Mouse (Mus musculus) c-Kit-positive CD71-positive TER-119-positive erythroid progenitor cells, embryonic 14.5 days (primary cell): ENCODE data around the gene Gm49387.

Experiments
- DNase-seq: peaks from one replicate; pipeline ENCODE4 v3.0.0-alpha.2; 2013; ENCODE audit warnings: low spot score

Gm49387 gene

DNA sequence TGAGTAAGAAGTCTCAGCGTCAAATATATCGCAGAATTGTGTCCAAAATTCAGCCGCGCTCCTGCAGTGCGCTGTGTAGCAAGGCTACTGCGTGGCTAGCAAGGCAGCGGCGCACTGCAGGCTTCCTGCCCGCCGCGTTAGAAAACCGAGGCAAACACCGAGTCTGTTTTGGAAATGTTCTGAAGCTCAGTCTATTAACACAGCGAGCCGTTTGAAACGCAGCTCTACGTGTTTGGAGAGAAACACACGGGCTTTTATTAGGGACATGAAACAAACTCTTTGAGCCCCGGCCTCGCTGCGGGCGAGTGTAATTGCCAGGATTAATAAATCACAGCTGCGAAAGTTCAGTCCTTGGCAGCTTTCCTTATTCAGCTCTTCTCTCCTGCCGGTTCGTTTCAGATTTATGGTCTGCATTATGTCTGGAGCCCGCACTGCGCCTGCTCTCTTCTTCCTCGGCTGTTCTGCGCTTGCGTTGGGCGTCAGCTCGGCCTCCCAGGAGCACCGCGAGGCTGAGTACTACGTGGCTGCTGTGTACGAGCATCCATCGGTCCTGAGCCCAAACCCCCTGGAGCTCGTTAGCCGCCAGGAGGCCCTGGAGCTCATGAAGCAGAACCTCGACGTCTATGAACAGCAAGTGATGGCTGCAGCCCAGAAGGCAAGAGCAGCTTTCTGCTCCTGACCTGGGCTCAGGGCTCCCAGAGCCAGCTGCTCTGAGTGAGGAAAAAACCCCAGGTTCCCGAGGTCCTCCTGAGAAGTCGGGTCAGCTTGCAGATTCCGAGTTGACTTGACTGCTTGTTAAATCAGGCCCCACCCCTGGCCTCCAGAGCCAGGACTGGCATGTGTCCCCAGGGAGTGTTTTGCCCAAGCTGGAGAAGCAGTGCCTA, 21.2 kb upstream of the Gm49387 start:
- no peak for DNase-seq

DNA sequence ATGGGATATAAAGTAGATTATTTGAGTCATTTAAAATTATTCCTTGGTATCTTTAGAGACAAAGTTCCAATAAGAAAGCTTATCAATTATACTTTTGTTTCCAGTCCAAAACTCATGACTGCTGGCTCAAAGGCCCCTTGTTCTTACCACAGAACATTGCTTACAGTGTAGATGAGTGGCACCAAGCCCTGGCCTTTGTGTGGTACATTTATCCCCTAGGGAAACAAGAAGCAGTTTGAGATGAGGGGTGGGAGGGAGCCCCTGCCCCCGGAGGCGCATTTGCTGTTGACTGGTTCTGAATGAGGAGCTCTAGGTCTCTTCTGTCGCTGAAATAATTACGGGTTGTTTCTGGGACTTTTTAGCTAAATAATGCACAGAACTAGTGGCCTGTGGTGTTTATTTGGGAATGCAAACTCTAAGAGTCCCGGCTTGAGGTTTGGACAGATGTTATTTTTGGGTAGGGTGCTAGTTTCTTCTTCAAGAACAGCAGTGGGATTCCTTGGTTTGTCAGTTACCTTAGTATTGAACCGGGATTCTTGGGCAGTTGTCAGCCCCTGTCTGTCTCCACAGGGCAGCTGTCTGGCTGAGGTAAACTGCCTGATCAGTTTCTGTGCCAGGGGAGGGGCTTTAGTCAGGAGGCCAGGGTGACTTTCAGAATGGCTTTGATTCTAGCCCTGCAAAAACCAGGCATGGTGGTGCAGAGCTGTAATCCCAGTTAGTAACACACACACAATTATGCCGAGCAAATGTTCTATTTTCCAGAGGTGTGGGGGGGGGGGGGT, 19.8 kb upstream of the Gm49387 start:
- no peak for DNase-seq

DNA sequence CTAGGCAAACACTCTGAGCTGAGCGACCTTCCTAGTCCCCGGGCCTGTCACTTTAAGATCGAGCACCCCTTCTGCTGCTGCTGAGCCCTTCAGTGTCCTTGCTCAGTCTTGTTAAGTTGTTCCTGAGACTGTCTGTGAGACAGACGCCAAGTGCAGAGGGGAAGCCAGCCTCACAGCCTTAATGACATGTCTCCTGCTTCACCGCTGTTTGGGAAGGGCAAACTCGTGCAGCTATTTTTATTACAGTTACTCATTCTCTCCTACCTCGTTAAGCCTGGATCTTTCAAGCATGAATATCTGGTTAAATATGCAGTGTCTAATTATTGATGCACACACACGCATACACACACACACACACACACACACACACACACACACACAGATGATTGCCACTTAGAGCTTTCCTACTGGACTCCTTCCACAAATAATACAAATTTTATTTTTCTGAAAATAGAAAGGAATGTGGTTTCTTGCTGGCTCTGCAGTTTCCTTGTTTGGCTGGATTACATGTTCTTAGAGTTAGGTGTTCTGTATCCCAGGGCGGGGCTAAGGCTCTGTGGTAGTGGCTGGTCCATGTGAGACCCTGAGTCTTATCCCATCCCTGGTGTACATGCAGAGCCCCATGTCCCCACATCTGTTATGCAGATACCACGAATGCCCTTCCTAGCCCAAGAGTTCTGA, 19.0 kb upstream of the Gm49387 start:
- no peak for DNase-seq

DNA sequence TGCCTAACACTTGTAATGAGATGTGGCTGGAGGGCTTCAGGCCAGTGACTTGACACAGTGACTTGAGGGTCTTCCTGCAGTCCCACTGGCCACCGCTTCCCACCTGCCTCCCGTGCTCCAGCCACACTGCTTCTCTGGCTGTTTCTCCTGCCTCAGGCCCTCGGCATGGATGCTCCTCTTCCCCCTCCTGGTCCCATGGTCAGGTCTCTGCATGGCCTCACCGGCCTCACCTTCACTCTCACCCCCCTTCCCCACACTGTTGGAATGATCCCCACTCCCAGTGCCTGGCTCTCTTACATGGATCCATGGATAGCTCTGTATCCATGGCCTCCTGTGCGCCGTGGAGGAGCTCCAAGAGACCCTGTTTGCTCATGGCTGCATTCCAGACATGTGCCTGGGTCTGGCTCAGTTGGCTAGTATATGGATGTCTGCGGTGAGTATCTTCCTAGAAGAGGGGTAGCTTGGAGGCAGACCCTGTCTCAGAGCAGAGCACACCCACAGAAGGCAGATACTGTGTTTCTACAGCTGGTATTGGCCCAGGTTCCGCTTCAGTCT, 17.5 kb upstream of the Gm49387 start:
- DNase-seq, result no peak

DNA sequence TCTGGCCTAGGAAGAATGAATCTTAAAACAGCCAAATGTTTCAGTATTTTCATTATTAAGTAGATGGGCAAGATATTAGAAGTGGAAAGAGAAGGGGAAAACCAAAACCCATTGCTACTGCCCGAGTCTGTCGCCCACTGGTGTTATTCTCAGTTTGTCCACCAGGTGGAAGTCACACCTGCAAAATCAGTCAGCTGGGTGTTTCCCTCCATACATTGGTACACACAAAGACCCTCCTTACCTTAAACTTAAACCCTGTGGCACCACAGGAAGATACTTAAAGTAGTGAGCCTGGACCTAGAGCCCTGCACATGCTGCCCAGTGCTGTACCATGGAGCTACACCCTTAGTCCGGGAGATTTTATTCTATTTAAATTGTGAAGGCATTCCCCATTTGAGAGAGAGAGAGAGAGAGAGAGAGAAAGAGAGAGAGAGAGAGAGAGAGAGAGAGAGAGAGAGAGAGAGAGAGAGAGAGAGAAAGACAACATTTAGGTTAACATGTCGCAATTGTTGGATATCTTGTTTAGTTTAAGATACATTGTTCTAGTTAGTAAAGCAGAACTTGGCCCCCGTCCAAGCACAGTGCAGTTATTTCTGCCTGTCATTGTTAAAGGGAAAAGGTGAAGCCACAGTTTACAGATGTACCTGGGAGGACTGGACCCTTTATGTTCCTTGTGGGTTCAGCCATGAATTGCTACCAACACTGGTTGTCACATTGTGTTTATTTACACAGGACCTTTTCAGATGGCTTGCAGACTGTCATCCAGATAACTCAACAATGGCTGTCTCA, 16.4 kb upstream of the Gm49387 start:
- DNase-seq, result peak; percentile 65

DNA sequence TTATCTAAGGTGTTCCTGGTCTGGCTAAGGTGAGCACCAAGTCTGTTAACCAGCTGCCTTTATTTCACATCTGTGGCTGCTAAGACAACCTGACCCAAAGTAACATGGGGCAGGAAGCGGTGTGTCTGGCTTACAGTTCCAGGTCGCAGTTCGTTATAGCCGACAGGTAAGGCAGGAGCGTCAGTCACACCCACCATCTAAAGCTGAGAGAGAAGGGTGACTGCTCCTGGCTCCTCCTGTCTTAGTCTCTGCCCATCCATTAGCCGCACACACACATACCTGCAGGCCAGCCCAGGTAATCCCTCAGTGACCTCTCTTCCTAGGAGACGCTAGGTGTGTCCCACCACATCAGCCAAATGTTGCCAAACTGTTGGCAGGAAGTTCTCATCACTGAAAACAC, 15.7 kb upstream of the Gm49387 start:
- DNase-seq, result no peak

DNA sequence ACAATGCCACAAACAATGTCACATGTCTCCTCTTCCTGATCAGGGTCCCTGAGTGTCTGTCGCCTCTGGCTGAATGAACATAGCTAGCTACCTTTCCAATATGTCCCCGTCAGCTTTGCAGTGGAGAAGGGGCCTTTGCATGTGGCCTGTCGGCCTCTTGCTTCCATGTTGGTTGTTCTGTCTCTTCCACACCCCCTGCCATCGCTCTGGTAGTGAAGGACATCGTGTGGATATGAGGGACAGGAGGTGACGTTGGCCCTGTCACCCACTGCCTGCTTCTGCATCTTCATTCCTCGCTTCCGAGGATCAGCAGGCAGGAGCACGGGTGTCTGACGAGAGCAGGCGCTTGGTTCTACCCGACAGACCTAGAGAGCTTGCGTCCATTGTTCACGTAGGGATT, 14.7 kb upstream of the Gm49387 start:
- no peak for DNase-seq

DNA sequence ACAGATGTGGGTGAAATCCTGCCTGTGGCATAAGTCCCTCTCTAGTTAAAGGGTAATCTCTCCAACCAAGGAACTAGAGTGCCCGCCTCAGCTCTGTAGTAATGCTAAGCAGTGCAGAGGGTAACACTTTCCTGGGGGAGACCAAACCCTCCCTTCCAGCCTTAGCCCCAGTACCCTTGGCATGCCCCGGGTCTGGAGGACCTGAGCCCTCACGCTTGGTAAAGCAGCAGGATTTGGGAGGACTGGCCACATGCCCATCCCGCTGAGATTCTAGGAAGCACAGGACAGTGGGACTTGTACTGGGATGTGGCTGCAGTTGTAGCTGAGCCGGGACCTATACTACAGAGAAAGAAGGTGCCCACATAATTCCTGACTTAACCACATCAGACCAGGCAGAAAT, 14.1 kb upstream of the Gm49387 start:
- DNase-seq, result no peak

DNA sequence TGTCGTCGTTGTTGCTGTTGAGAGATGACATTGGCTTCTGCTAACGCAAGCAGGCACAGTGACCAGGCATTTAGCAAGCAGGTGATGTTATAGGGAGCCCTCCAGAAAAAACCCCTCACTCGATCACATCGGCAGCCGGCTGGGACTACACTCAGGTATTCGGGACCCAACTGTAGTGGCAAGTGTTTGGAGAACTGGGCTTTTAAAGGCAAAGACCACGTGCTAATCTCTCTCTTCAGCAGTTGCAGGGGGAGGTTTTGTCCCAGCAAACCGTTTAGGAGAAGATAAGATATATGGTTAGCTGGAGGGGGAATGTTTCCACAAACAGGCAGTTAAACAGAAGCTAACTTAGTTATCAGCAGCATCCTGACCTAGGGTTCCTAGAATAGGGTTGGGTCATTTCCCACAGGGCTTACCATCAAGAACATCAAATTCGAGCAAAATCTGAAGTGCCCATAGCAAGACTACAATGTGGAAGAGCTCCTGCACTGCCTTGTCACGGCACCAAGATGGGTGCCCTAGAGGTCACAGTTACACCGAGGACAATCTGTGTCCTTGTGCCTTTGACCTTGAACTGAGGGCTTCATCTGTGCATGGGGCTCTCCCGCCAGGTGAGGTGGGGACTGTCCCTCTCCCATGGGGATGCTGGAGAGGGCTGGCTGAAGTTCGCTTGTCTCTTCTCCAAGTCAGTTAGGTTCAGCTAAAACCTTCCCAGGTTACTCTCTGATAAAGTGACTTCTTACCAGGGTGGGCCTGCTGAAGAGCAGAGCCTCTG, 12.6 kb upstream of the Gm49387 start:
- DNase-seq, result peak; percentile 50

DNA sequence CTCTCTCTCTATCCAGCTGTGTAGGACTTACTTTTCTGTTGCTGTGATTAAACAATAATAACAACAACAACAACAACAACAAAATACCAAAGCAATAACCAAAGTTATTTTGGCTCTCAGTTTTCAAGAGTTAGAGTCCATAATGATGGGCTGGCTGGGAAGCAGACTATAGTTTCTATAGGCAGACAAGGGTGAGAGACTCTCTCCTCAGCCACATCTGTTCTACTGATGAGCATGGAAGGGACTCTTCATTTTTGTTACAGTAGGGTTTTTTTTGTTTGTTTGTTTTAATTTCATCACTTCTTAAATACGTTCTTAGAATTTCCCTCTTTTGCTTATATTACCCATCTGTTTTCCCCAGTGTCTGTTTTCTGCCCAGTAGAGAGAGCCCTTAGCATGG, 11.9 kb upstream of the Gm49387 start:
- no peak for DNase-seq

DNA sequence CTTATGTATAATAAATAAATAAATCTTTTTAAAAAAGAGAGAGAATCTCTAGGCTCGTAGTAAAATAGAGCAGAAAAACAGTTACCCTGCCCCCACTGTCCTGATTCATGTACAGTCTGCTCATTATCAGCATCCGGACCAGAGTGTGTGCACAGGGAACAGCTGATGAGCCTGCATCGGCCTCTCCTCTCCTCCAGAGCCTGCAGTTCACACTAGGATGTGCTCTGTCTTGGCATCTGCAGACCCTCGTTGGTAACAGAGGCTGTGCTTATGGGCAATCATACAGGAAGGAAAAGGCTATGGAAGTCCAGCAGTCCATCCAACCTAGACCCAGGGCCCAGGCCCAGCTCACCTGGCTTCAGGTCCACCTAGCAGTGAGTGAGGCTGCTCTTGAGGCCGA, 11.4 kb upstream of the Gm49387 start:
- DNase-seq, result no peak

DNA sequence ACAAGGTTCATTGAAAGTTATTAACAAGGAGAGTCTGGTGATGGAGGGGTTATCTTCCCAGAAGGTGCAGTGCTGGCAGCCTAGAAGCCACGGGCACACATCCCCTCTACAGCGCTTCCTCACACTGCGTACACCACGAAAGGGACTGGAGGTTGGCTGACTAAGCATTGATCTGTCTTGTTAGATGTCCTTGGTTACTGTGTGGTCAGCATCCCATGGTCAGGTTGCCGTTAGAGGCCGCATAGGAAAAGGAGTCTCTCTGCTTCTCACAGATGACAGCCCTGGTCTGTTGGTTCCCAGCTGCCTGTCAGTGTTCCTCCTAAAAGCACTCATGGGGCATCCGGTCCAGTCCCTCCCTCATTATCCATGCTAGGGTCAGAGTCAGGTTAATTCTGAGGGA, 10.5 kb upstream of the Gm49387 start:
- DNase-seq, result no peak

DNA sequence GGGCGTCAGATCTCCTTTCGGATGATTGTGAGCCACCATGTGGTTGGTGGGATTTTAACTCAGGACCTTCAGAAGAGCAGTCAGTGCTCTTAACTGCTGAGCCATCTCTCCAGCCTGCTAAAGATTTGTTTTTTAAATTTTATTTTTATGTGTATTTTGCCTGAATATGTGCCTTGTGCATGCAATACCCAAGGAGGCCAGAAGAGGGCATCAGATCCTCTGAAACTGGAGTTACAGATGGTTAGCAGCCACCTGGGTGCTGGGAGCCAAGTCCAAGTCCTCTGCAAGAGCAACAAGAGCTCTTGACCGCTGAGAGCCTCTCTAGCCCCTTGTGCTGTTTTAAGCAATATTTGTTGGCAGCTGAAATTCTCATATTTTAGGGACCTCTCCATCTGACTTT, 9.7 kb upstream of the Gm49387 start:
- no peak for DNase-seq

DNA sequence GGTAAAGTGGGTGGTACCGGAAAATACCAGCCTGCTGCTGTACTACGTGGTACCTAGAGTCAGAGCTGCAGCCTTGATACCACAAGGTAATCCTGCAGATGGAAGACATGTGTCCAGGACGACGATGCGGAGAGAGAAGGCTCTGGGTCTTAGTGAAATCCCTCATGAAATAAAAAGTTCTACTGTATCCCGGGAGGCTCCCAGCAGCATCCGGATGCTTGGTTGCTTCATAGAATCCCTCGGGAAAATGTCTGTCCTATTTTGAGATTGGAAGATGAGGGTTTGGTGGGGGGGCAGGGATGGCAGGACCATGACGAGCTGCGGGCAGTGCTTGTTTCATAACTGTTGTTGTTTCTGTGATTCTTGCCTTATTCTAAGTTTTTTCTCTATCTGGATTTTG, 7.3 kb upstream of the Gm49387 start:
- no peak for DNase-seq

DNA sequence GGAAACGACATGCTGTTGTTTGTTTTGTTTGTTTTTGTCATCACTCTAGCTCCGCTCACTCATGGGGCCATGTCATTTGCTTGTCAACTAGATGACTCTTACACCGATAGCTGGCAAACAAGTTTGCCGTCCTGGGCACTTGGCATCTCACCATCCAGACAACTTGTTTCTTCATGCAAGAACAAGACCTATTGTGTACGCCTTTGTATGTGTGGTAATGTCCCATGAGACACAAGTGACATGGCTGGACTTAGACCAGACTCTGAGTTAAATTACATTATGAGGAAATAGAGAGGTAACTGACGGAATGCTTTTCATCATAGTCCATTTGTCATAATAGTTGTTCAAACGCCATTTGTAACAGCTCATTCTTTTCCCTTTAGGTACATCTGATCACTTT, 5.2 kb upstream of the Gm49387 start:
- no peak for DNase-seq

DNA sequence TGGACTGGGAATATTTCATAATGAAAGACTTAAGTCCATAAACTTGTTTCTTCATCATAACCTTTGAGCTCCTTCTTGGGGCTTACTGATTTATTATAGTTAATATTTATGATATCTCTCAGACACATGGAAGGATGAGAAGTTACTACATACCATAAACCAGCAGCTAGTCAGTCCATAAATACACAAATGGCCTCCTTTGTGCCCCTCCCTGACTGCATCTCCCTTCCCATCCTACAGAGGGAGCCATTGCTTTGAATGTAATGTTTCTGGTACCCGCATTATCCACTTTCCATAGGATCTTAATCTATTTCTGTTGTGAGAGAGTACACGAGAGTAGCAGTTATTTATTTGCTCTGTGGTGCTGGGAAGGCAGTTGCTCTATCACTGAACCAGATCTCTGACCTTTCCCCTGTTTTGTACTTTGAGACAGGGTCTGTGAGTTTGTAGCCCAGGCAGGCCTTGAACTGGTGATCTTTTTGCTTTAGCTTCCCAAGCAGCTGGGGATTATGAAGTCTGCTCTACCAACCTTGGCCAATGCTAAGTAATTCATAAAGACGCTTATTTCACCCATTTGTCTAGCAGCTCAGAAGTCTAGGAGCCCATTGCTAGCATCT, 4.4 kb upstream of the Gm49387 start:
- DNase-seq, result peak; percentile 54

DNA sequence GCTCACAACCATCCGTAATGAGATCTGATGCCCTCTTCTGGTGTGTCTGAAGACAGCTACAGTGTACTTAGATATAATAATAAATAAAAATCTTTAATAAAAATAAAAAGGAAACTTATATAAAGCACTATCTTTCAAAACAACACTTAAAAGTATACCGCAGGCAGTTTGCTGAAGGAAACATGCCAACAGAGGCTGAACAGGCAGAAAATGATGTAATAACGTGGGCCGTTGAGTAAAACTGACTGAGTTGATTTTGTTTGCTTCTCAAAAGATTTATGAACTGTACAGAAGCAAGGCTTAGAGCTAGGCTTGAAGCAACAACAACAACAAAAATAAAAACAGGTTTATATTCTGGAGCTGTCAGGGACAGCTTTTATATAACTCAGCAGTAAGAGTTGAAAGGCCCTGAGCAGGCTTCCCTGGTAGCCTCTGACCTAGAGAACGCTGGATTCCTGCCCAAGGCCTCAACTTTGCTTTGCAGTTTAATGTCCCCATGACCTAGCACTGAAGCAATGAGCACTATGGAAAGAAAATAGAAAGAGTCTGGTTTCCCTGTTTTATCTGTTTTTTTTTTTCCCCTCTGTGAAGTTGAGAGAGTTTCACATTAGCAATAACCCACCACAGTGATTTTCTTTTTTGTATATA, 3.6 kb upstream of the Gm49387 start:
- no peak for DNase-seq

DNA sequence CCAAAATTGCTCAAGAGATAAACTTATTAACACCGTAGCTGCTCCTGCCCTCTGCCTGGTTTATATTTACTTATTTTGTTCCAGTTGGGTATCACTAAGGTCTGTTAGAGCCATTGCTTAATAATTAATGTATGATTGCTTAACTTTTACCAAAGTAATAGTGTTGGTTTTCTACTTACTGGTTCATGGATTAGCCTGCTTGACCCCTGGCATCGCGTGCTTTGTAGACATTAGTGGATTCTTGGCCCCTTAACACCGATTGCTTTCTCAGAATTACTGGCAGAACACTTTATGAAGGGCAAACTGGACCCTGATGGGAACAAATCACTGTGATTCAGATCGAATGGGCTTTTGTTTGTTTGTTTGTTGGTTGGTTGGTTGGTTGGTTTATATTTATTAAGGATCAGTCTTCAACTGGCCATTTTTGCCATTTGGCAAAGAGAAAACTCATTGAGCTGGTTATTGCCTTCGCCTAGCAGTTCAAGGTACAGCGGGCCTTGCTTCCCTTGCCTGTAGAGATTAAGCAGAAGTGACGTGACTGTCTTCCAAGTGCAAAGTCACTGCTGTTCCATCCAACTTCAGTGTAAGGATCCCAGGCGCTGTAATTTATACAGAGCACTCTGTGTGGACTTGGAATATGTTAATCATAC, 953 bp upstream of the Gm49387 start:
- no peak for DNase-seq

DNA sequence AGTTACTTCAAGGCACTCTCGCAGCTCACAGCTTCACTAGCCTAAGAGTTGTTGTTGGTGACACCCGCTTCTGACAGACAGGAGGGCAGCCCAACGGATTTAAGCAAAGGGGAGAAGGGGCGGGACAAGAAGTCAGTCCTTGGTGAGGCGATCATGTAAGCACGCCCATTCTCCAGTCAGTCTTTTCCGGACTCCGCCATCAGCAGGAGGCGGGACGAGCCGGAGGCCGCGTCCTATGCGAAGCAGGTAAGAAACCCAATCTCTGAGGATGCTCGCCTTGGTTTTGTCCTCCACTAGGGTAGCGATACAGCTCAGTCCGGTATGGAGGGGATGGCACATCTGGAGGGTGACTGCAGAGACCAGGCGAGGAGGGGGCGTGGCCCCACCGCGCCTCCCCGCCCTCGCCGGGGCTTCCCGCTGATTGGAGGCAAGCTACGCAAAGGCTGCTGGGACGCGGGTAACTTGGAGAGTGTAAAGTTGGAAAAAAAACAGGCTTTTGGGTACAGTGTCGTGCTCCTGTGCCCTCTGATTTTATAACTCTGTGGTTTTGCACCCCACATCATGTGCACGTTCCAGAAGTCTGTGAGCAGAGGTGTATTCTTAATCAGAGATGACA, 320 bp upstream of the Gm49387 start, which contains the start of the genes Btd and Hacl1:
Gene Btd, plus strand, starts transcription at position 139 of the 616 bp plus-strand sequence.
Gene Hacl1, minus strand, starts transcription at position 397 of the 616 bp plus-strand sequence.
- peak; percentile 93 for DNase-seq
